Mouse (Mus musculus) myocyte (in vitro differentiated cells): ENCODE results near the gene Usp2.
A peak's percentile ranks its signal among the peaks of the same experiment; 100 is the strongest.

Source experiments
- POLR2A ChIP-seq: IDR thresholded peaks from one replicate; pipeline ENCODE4 v1.6.1; 2011; ENCODE audit warnings: low read depth, mild to moderate bottlenecking, control low read depth, moderate library complexity; ENCODE audit not compliant: insufficient read length
- USF1 ChIP-seq: IDR thresholded peaks from one replicate; pipeline ENCODE4 v1.6.1; 2011; ENCODE audit warnings: low read depth, mild to moderate bottlenecking, control low read depth, moderate library complexity

DNA sequence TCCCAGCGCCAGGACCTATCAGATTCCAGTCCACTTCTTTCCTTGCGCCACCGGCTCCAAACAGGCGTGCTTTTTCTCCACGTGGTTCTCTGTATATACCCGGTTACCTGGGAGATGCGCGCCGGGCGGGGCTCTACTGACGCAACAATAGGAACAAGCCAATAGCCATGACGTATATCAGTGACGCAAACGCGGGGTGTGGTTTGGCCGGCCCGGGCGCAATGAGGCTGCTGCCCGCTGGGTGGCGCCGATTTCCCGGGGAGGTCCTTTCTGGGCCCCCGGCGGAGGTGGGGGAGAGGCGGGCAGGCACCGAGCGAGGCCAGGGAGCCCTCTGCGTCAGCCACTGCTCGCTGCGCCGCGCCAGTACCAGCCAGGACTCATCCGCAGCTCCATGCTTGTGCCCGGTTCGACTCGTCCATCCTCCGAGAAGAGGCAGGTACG is at the start of gene Usp2:
- peak; percentile 80 for TF ChIP-seq POLR2A
- peak; percentile 89 for TF ChIP-seq USF1
